Mouse (Mus musculus): ENCODE results near the gene Tdpoz2.

DNA sequence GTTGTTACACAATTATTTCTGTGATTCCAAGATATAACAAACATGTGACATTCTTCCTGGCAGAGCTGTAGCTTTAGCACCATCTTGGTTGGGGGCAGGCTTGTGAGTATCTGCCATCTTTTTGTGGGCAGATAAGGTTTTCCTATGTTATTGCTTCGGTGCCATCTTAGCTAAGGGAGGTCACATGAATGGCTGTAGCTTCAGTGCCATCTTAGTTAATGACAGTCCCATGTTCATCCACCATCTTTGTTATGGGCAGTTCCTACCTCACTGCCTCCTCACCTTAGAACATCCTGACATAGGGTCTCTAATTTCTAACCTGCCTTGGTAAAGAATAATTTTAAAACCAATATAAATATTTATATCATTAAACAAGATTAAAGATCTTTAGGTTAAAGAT lies 1.8 kb upstream of the Tdpoz2 start:
- TF ChIP-seq CTCF (IDR thresholded peaks at IDR 0.05; ENCODE audit: low read depth) (no peak), EP300 (IDR thresholded peaks at IDR 0.05; ENCODE audit: low read depth) (no peak)

All from heart, postnatal 0 days (tissue).